Mouse (Mus musculus): ENCODE data around the gene Mdh2.
A peak's percentile ranks its signal among the peaks of the same experiment; 100 is the strongest.

The Mdh2 gene

DNA sequence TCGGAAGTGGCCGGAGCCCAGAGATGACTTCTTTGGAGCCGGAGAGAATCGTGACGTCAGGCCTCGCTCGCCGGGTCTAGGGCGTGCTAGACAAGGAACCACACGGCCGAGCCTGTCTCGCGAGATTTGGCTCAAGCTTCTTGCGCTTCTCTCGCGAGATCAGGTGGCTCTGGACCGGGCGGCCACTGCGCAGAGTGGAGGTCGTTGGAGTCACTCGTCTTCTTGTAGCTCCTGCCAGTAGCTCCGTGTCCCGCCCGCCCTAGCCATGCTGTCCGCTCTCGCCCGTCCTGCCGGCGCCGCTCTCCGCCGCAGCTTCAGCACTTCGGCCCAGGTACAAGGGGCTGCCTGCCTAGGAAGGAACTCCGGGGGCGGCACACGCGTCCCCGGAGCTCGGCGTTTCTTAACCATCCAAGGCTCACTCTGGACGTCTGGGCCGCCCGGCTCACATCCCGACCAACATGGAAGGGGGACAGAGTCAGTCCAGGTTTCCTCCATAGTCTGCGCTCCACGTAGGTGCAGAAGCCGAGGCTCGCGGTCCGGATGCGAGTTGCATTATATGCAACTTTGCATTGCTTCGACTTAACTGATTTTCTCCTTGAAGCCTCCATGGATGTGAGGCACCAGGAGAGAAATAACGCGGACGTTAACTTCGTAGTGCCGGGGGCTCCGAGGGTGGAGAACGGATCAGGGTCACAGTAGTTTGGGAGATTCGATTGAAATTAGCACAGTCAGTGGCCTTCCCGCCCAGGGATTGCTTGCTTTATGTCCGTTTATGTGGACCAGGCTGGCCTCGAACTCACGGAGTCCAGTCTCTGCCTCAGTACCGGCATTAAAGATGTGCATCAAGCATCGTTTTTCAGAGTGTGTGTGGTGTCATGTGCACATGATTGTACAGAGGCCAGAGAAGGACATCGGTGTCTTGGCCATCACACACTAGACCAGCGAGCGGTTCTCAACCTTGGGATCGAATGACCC, at the start of gene Mdh2:
Gene Mdh2 (plus strand): TSS at position 10 of the 975 bp plus-strand sequence.
- peak; percentile 99 for DNase-seq (ENCODE audit: low spot score)

DNA sequence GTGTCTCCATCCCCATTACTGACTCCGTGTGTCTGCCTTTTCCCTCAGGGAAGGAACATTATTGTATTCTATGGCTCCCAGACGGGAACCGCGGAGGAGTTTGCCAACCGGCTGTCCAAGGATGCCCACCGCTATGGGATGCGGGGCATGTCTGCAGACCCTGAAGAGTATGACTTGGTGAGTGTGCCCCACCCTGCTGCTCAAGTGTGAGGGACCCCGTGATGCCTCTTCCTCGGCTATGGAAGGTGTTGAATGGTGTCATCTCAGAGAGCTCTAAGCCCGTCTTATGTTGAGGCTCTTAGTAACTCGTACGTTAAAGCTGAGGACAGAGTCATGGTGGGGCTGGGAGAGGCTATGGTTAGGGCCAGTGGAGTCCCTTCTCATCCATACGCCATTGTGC, 48.9 kb upstream of the Mdh2 start:
- DNase-seq (ENCODE audit: low spot score), result no peak

DNA sequence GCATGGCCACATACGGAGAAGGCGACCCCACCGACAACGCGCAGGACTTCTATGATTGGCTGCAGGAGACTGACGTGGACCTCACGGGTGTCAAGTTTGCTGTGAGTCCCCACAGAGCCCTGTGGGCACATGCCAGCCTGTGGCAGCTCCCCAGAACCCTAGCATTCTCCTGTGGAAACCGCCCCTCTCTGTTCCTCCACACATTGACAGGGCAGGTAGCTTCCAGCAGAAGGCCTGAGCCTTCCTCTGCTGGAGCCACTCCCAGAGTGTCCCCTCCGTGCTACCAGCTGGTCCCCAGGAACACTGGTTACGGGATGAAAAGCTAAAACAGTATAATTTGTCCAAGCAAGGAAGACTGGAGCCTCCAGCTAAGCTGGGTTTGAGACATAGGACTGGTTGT, 48.0 kb upstream of the Mdh2 start:
- DNase-seq (ENCODE audit: low spot score), result no peak

DNA sequence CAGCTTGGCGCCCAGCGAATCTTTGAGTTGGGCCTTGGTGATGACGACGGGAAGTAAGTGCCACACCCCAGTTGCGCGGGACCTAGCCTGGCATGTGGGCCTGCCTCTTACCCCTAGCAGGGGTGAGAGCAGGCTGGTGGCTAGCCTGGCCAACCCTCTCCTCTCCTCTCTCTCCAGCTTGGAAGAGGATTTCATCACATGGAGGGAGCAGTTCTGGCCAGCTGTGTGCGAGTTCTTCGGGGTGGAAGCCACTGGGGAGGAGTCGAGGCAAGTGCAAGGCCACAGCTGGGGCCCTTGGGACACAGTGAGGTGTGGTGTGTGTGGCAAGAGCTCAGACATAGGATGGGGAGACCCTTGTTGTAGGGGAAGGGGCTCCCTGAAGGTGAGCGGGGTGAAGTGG, 47.4 kb upstream of the Mdh2 start:
- no peak for DNase-seq (ENCODE audit: low spot score)

DNA sequence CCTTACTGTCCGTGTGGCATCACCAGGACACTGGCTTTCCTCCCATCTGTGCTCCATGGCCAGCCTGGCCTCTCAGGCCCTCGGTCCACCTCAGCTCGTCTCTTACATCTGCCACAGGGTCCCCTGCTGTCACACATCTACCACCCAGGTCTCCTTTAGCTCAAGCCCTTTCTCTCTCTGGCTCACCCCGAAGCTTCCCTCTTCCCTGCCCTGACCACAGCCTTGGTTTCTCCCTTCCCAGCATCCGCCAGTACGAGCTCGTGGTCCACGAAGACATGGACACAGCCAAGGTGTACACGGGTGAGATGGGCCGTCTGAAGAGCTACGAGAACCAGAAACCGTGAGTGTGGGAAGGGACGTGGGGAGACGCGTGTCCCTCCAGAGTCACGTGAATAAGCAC, 47.0 kb upstream of the Mdh2 start:
- DNase-seq (ENCODE audit: low spot score), result no peak

DNA sequence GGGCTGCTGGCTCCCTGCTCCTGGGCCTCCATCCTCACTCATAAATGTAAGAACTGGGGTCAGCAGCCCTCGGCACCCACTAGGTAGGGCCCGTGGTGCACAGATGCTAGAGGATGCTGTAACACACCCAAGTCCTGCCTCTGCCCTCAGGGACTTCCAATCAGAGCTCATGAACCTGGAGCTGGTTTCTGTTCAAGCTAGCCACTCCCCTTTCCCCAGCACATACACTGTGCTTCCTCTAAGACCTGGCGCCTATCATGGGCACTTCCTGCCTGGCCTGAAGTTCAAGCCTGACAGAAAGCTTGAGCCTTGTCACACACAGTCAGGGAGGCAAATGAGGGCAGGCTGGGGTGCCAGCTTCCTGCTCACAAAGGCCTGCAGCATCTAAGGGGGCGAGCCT, 45.2 kb upstream of the Mdh2 start:
- DNase-seq (ENCODE audit: low spot score), result no peak

DNA sequence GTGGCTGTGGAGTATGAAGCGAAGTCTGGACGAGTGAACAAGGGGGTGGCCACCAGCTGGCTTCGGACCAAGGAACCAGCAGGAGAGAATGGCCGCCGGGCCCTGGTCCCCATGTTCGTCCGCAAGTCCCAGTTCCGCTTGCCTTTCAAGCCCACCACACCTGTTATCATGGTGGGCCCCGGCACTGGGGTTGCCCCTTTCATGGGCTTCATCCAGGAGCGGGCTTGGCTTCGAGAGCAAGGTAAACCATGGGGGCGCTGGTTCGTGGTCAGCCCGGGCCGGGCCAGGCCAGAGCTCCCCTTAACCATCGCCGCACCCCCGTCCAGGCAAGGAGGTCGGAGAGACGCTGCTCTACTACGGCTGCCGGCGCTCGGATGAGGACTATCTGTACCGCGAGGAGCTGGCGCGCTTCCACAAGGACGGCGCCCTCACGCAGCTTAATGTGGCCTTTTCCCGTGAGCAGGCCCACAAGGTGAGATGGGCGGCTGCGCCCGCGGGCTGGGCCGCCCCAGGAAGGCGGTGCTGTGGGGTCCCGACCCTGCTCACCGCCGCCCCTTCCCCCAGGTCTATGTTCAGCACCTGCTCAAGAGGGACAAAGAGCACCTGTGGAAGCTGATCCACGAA, 44.1 kb upstream of the Mdh2 start:
- no peak for DNase-seq (ENCODE audit: low spot score)

DNA sequence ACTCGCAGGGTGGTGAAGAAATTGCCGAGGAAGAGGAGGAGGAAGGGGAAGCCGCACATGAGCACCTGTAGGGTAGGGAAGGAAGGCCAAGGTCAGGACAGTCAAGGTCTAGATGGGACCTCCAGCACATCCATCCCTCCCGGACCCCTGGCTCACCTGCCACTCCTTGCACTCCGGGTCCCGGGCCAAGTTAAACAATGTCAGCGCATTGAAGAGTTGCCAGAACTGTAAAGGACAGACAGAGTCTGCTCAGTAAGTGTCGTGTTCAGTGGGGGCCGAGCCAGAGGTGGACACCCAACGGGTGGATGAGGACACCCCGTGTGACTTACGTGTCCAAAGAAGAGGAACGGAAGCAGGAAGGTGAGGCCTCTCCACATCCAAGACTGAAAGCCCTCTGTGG, 42.5 kb upstream of the Mdh2 start:
- DNase-seq (ENCODE audit: low spot score), result no peak

DNA sequence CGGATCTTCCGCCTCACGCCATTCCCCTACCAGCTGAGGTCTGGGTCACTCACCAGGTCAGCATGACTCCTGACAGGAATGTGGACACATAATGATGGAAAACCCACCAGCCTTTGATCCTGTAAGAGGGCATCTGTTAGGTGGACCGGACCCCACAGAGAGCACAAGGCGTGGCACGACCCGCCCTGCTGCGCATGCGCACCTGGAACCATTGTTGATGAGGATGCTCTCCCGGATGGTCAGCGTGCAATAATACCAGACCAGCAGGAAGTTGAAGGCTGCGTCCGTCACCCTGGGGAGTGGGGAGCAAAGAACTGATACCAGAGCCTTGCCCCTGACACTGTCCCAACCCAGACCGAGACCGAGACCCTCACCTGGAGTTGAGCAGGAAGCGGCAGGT, 41.7 kb upstream of the Mdh2 start:
- no peak for DNase-seq (ENCODE audit: low spot score)

DNA sequence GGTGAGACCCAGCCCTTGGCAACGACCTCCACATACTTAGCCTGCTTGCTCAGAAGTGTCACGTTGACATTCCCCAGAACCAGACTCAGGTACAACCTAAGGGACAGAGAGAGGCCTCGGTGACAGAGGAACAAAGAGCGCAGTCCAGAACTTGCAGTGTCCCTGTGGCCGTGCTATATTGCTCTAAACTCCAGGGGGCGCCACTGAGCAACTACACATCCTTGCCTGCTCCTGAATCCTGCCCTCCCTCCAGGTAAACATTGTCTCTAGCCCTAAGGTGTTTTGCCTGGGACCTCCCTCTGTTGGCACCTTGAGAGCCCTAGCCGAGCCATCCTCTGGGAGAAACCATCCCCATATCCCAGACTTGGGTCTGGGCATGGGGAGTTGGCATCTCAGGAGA, 41.1 kb upstream of the Mdh2 start:
- DNase-seq (ENCODE audit: low spot score), result peak; percentile 26

DNA sequence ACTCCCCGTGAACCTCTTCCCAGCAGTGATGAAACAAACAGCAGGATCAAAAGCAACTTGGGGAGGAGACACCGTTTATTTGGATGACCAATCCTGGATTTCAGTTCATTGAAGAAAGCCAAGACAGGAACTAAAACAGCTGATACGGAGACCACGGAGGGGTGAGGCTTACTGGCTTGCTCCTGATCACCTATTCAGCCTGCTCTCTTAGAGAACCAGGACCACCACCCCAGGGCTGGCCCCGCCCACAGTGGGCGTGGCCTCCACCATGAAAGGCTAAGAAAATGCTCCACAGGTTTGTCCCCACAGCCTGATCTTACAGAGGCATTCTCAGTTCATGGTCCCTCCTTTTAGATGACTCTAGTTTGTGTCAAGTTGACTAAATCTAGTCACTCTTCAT, 40.0 kb upstream of the Mdh2 start:
- no peak for DNase-seq (ENCODE audit: low spot score)

DNA sequence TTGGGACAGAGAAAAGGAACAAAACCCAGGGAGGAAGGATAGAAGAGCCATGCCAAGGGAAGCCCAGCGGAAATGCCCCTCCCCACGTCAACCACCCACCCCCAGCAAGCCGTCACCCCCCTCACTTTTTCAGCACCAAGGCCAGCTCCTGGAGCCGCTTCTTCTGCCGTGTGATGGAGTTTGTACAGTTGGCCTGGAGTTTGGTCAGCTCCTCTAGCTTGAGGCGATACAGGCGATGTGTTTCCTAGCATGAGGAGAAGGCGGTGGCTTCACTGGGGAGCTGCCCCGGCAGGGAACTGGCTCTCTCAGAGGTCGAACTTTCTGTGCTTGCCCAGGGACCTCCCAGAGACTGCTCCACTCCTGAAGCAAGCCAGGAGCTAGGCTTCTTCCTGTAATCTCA, 36.1 kb upstream of the Mdh2 start:
- no peak for DNase-seq (ENCODE audit: low spot score)

DNA sequence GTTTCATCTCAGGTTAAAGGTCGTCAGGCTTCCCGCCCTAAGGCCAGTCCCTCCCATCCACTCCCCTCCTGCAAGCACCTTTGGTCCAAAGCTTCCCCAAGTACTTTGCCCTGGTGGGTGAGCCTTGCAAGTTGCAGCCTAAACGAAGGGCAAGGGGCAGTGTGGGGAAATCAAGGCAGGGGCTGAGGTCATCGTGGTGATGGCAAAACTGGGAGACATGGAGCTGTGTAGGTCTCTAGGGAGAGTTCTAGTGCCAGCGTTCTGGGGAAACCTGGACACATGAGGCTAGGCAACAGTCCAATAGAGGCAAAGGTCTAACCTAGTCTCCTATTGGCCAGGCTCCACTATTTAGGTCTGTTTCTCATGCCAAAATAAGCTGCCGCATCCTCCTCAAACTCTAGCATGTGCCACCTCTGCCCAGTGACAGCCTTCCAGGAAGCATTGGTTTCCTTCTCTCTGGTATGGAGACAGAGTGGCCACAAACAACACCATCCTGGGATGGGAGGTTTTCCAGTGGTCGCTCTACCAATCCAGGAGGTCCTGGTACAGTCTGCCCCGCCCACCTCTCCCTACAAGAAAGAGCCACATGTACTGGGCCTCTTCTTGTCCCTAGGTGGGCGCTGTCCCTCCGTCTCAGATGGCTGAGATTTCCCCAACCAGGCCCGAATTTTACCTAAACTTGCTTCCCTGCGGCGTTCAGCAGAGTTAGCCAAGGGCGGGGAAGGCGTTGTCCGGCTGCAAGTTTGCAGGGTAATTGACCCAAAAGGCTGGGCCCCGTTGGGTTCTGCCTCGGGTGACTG, 35.1 kb upstream of the Mdh2 start:
- DNase-seq (ENCODE audit: low spot score), result no peak

DNA sequence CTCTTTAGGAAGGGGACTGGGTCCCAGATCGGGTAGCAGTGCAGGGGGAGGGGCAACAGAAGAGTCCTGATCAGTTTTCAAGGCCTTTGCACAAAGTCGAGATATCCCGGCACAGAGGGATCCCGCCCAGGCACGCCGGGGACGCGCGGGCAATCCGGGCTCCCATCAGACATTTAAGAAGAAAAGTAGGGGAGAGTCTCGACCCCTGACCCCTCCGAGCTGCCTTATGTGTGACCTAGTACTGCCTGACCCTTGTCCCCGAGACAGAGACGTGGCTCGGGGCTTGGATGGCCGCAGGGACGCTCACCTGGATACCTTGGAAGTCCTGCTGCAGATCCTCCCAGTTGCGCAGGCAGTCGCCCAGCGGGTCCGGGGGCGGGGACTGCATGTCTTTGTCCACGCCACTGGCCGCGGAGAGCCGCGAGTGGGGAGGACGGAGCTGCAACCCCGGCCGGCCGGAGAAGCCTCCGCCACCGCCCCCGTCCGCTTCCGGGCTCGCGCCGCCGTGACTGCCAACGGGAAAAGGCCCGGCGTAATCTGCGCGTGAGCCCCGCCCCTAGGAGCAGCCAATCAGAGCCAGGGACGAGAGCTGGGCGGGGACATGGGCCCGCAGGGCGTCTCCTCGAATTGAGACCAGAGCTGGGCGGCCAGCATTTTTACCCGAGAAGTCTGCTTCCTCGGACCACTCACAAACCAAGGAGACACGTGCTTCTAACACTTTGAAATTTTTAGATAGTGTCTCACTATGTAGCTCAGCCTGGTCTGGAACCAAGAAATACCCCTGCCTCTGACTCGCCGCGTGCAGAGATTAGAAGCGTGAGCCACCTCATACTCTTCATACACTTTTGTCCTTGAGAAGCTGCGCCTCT, 34.3 kb upstream of the Mdh2 start, which contains the start of gene Tmem120a:
Gene Tmem120a (minus strand): TSS at position 708 of the 869 bp plus-strand sequence.
- DNase-seq (ENCODE audit: low spot score), result peak; percentile 88

DNA sequence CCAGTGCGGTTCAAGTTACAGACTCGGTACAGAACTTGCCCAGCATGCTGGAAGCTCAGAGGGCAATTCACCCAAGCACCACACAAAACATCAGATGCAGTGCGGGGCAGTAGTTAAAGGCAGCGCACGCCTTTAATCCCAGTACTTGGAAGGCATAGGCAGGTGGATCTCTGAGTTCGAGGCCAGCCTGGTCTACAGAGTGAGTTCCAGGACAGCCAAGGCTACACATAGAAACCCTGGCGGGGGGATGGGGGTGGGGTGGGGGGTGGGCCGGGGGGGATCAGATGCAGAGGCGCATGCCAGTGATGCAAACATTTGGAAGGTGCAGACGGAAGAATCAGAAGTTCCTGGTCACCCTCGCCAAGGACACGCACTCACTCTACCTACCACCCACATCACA, 33.5 kb upstream of the Mdh2 start:
- DNase-seq (ENCODE audit: low spot score), result no peak

DNA sequence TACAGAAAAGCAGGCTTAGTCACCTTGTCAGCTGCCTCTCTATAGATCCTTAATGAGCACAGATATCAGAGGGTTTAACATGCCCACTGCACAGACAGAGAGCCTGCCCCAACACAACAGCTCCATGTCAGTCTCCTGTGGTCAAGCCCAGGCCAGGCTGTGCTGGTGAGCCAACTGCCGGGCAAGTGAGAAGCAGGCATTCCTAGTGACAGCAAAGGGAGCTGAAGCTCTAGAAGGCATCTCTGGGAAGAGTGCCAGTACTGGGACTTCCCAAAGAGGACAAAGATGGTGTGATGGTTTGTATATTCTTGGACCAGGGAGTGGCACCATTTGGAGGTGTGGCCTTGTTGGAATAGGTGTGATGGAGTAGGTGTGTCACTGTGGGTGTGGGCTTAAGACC, 27.2 kb upstream of the Mdh2 start:
- DNase-seq (ENCODE audit: low spot score), result no peak

DNA sequence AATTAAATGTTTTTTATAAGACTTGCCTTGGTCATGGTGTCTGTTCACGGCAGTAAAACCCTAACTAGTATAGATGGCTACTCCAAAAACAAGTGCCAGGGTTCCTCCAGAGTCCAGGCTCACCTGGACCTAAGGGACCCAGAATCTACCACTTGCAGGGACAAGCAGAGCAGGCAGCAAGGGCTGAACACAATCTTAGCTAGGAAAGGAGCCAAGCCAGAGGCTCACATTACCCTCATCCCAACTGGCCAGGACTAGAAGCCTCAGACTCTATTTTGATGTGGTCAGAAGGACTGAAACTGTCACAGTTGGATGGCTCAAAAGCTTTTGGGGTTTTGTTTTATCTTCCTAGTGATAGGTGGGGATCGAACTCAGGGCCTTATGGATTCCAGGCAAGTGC, 26.7 kb upstream of the Mdh2 start:
- no peak for DNase-seq (ENCODE audit: low spot score)

DNA sequence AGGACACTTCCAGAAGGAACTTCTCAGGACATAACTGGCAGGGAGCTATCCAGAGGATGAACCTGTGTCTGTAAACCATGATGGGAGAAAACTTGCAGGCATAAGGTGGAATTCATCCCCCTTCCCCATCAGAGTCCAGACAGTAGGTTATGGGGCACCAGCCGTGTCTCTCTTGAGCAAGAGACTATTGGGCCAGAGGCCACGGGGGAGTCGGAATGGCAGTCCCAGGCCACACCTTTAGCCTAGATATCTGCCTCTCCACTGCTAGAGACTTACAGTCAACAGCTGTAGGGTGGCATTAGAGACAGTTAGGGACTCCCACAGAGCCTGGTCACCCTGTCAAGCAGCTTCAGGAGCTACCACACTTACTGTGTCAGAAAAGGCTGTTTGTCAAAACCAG, 16.4 kb upstream of the Mdh2 start:
- no peak for DNase-seq (ENCODE audit: low spot score)

DNA sequence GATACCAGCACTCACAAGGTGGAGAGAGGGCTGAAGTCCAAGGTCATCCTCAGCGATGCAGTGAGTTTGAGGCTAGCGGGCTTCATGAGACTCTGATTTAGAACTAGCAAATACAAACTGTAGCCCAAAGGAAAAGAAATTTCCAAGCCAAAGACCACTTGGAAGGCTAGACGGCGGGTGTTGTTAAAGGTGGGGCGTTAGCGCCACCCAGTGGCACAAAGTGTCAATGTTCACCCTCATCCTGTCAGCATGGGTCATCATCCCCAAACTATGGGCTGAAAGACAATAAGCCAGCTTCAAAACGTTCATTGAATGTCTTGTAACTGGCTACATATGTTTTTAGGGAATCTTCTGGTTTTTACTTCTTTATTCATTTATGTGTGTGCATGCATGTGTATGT, 14.8 kb upstream of the Mdh2 start:
- DNase-seq (ENCODE audit: low spot score), result peak; percentile 65

DNA sequence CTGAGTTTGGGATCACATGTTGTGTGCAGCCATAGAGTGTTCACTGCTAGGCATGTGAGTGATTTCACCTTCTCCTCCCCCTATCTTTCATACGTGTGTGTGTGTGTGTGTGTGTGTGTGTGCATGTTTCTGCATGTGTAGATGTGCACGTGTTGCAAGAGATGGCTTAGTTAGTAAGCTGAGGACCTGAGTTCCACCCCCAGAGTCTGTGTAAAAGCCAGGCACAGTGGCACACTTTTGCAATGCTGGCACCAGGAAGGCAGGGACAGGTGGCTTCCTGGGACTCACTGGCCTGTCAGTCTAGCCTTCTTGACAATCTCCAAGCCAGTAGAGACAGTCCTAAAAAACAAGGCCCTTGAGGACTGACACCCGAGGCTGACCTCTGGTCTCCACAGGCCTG, 13.3 kb upstream of the Mdh2 start:
- no peak for DNase-seq (ENCODE audit: low spot score)

DNA sequence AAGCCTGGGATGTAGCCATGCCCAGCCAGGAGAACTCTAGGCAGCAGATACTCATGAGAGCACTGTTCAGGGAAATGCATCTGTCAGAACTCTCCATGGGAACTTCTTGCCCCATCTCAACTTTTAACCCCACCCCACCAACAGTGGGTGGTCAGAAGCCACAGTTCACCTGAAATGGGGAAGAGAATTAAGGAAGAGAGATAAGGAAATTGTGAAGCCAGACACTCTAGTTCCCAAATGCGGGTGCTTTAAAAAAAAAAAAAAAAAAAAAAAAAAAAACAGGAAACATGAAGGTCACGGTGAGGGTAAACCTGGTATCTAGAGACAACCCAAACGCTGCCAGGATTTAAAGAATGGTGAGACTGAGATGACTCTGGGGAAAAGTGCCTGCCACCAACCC, 5.8 kb upstream of the Mdh2 start:
- DNase-seq (ENCODE audit: low spot score), result no peak

DNA sequence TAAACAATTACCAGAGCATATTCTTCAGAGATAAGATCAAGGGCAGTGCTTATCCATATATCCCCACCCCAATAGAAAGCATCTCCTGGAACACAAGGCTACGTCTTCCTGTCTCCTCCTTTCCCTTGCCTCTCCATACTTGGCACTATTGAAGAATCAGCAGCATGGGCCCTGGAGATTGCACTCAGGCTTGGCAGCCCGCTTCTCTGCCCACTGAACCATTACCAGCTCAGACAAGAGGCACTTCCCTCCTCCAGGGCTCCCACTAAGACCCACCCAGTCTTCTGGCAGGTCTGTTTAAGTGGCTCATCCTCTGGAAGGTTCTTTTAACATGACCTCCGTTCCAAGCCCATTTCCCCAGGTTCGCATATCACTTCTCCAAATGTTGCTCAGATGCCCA, 1.7 kb upstream of the Mdh2 start:
- no peak for DNase-seq (ENCODE audit: low spot score)

Data from T-cell, adult 2 months (primary cell).